Mouse (Mus musculus): ENCODE results near the gene Snx14.
"Not testable (repeated sequence)": the region's sequence is repeated elsewhere in the genome, so short reads cannot be mapped to it uniquely, and the experiment has no call there.

Snx14 gene

GRCm38 (mm10) chr9:88438555-88439237 is at the start of gene Snx14:
TSS of gene Snx14 (minus strand) at chr9:88438958.
- DNase-seq (ENCODE audit: low spot score) = peak; percentile 96

GRCm38 (mm10) chr9:88484531-88484930 is 45.8 kb upstream of the Snx14 start:
- no peak for DNase-seq (ENCODE audit: low spot score)

GRCm38 (mm10) chr9:88482829-88483396 is 44.2 kb upstream of the Snx14 start:
- no peak for DNase-seq (ENCODE audit: low spot score)

- DNase-seq (ENCODE audit: low spot score) = peak; percentile 97
Observed at GRCm38 (mm10) chr9:88482230-88482828, 43.6 kb upstream of the Snx14 start, which contains the start of gene Syncrip. TSS of gene Syncrip (minus strand) at chr9:88482574.

GRCm38 (mm10) chr9:88481791-88482160 is 43.0 kb upstream of the Snx14 start:
- peak; percentile 74 for DNase-seq (ENCODE audit: low spot score)

- DNase-seq (ENCODE audit: low spot score) = peak; percentile 53
Observed at GRCm38 (mm10) chr9:88481061-88481790, 42.5 kb upstream of the Snx14 start.

- no peak for DNase-seq (ENCODE audit: low spot score)
Observed at GRCm38 (mm10) chr9:88480120-88480519, 41.4 kb upstream of the Snx14 start.

- no peak for DNase-seq (ENCODE audit: low spot score)
Observed at GRCm38 (mm10) chr9:88476138-88476537, 37.4 kb upstream of the Snx14 start.

- DNase-seq (ENCODE audit: low spot score) = not testable (repeated sequence)
Observed at GRCm38 (mm10) chr9:88461017-88461416, 22.3 kb upstream of the Snx14 start.

- DNase-seq (ENCODE audit: low spot score) = no peak
Observed at GRCm38 (mm10) chr9:88439991-88440390, 1.2 kb upstream of the Snx14 start.

- no peak for DNase-seq (ENCODE audit: low spot score)
Observed at GRCm38 (mm10) chr9:88439238-88439600, 461 bp upstream of the Snx14 start.

GRCm38 (mm10) chr9:88438237-88438554 is 562 bp downstream of the Snx14 start:
- DNase-seq (ENCODE audit: low spot score) = no peak

GRCm38 (mm10) chr9:88437342-88438236 is 1.2 kb downstream of the Snx14 start:
- no peak for DNase-seq (ENCODE audit: low spot score)

- no peak for DNase-seq (ENCODE audit: low spot score)
Observed at GRCm38 (mm10) chr9:88424356-88424755, 14.4 kb downstream of the Snx14 start.

GRCm38 (mm10) chr9:88422428-88422827 is 16.3 kb downstream of the Snx14 start:
- no peak for DNase-seq (ENCODE audit: low spot score)

GRCm38 (mm10) chr9:88416752-88417151 is 22.0 kb downstream of the Snx14 start:
- no peak for DNase-seq (ENCODE audit: low spot score)

GRCm38 (mm10) chr9:88409978-88410377 is 28.8 kb downstream of the Snx14 start:
- no peak for DNase-seq (ENCODE audit: low spot score)

GRCm38 (mm10) chr9:88404515-88404914 is 34.2 kb downstream of the Snx14 start:
- no peak for DNase-seq (ENCODE audit: low spot score)

GRCm38 (mm10) chr9:88404088-88404487 is 34.7 kb downstream of the Snx14 start:
- DNase-seq (ENCODE audit: low spot score) = peak; percentile 6

- no peak for DNase-seq (ENCODE audit: low spot score)
Observed at GRCm38 (mm10) chr9:88398461-88398860, 40.3 kb downstream of the Snx14 start.

- DNase-seq (ENCODE audit: low spot score) = no peak
Observed at GRCm38 (mm10) chr9:88394852-88395251, 43.9 kb downstream of the Snx14 start.

- DNase-seq (ENCODE audit: low spot score) = no peak
Observed at GRCm38 (mm10) chr9:88388826-88389225, 49.9 kb downstream of the Snx14 start.
